Mouse (Mus musculus) left cerebral cortex, postnatal 10 days (tissue): Measurements from ENCODE around the gene Gpr137b. TPM values are rescaled to one million over a fixed set of nuclear protein-coding genes. Genes with fewer than 3 reads are reported as not detected.
A peak's percentile ranks its signal among the peaks of the same experiment; 100 is the strongest.
"Not testable (repeated sequence)": the region's sequence is repeated elsewhere in the genome, so short reads cannot be mapped to it uniquely, and the experiment has no call there.

Source experiments
- DNase-seq, 2 experiments: peaks; one replicate each; pipeline ENCODE4 v3.0.0; 2021 to 2022; ENCODE audit warnings: low spot score in 2 of 2, mixed read lengths in 1 of 2; ENCODE audit errors: extremely low spot score in 1 of 2
- intact Hi-C: fragments of 180-260 bp; cut with DNase I; formaldehyde crosslinking; loops from one replicate; pipeline ENCODE4 v1.15.1; 2025
- total RNA-seq, 2 experiments: library from RNA; stranded (reverse); gene quantifications; 2 replicates each; pipeline ENCODE4 v1.2.3; 2021

Gpr137b gene
- total RNA-seq = 10 to 100 TPM; 16.7 to 20.6 TPM

DNA sequence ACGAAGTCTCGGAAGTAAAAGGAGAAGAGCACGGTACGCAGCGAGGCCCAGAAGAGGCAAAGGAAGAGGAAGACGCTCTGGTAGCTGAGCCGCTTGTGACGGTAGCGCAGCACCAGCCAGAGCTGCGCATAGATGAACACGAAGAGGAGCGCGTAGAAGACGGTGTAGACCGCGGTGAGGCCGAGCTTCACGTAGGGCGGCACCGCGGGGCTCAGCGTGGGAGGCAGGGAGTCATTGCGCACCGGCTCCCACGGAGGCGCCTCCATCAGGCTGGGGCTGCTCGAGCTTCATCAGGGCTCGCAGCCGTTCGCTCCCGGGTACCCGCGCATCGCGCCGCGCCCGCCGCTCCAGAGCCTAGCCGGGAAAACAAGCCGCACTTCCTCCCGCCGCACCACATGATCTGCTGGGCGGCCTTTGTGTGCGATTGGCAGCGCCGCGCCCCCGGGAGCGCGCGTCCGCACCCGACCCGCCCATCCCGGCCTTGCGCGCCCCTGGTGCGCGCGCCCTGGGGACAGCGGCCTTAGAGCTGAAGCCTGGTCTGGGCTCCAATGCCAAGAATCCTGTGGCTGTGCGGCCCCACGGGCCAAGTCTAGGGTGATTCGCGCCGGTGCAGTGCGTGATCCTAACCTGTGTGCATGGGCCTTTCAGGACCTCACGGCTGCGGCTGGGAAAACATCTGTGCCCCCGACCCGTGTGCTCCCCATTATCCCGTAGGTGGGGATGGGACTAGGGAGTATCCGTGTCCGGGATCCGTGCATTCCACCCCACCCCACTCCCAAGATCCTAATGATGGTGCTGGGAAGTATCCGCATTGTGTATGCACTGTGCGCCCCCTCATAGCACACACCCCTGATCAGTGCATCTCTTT lies at the start of gene Gpr137b:
Gpr137b (minus strand) TSS at position 787 of the 868 bp plus-strand sequence.
- peak; percentile 18 to 53 for DNase-seq
- intact Hi-C loops = not testable (repeated sequence)

DNA sequence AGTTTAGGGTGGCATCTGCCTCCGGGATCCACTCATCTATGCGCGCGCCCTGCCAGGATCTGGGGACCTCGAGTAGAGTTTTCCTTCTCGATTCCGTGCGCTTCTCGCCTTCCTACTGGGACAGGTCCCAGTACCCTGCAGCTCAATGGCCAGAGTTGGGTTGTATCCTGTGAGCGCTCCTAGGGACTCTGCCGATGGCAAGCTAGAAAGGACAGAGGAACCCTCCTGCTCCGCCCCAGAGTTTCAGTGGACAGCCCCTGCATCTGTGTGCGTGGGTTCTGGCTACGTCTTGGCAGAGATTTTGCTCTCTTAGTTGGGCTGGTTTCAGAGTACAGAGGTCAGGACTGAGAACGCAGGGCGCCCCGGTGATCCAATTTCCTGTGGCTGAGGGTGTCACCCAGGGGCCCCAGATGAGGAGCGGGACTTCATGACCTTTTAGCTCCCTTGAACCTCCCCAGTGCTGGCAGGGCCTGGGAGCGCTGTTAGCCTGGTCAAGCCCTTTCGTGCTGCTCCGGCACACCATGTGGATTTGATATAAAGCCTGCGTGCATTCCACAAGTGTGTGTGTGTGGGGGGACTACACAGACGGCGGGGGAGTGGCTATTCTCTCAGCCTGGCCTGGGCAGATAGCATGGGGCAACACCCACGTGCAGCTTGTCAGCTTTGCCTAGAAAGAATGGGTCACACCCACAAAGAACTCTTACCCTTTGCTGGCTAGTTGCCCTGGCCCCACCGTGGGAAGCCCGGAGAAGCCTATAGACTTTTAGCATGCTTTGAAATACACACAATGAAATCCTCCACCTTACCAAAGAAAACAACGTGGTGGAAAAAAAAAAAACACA lies 44.5 kb upstream of the Gpr137b start:
- DNase-seq, intact Hi-C loops: not testable (repeated sequence)

DNA sequence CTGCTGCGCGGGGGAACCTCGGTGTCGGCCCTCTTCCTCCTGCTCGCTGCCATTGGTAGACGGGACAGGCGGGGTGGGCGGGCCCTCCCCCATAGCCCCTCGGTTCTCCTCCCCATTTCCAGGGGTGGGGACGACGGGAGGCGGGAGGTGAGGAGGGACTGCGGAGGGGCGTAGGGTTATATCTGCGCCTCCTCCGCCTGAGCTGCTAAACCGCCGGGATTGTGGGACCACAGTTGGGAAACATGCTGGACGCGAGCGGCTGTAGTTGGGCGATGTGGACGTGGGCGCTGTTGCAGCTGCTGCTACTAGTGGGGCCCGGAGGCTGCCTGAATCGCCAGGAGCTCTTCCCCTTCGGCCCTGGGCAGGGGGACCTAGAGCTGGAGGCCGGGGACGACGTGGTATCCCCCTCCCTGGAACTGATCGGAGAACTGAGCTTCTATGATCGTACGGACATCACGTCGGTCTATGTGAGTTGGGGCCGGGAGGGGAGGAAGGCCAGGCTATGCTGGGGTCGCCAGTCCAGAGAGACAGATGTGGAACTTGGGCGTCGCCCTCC lies 43.7 kb upstream of the Gpr137b start, which contains the start of gene Nid1:
Nid1 (plus strand) TSS at position 92 of the 556 bp plus-strand sequence.
- intact Hi-C loops = not testable (repeated sequence)
- peak in 1 of 2 experiments; percentile 33 for DNase-seq

DNA sequence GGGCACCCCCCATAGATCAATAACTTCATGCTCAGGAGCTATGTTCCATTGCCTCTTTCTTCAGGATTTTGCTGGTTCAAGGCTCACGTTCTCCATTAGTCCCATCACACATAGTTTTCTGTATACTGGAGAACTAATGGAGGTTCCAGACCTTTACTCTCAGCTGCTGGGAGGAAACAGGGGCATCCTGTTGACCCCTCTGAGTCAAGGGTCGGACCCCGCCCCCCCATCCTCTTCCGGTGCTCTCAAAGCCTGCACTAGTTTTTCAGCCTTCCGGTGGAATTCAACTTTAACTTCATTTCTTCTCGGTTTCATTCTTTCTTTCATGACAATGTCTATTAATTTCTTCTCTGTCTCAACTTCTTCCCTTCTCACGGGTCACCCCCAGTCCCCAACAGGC lies 42.3 kb upstream of the Gpr137b start:
- peak in 1 of 2 experiments; percentile 59 for DNase-seq
- intact Hi-C loops = not testable (repeated sequence)

DNA sequence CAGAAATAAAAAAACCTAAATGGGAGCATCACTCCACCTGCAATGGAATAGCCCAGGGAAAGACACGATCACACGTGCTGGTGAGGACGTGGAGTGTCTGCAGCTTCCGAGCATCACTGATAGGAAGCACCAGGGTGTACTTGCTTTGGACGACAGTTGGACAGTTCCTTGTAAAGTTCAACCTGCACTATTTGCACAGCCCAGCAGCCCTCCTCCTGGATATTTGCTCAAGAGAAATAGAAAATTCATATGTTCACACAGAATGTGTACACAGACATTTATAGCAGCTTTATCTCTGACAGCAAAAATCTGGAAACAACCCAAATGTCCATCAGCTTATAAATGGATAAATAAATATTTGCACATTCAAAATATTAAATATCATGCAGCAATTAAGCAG lies 29.5 kb upstream of the Gpr137b start:
- DNase-seq, intact Hi-C loops: not testable (repeated sequence)

DNA sequence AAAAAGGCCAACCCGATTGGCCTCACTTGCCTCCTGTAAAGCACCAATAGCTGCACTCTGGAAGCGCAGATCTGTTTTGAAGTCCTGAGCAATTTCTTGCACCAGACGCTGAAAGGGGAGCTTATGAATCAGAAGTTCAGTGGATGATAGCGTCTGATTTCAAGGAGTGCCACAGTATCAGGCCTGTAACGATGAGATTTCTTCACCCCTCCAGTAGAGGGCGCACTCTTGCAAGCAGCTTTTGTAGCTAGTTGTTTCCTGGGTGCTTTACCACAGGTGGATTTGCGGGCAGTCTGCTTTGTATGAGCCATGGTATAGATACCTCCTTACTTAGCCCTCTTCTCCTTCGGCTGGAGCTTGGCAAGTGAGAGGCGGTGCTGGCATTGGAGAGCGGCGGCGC lies 25.0 kb upstream of the Gpr137b start:
- not testable (repeated sequence) for DNase-seq
- intact Hi-C loops = loop anchor here (5.0 to 10.0 kb wide), 2 partner anchors 182 to 744 kb away; no protein-coding TSS in a partner anchor

DNA sequence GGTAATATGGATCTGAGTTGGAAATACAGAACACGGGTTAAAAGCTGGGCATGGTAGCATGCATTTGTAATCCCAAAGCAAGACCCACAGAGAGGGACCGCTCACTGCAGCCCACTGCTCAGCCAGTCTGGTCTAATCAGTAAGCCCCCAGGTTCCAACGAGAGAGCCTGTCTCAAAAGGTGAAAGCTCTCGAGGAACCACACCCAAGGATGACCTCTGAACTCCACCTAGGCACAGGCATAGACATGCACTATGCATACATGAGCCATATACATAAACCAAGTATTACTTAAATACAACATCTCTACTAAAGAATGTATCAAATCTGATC lies 22.2 kb upstream of the Gpr137b start:
- not testable (repeated sequence) for DNase-seq
- intact Hi-C loops = loop anchor here (5.0 to 10.0 kb wide), 2 partner anchors 179 to 741 kb away; no protein-coding TSS in a partner anchor

DNA sequence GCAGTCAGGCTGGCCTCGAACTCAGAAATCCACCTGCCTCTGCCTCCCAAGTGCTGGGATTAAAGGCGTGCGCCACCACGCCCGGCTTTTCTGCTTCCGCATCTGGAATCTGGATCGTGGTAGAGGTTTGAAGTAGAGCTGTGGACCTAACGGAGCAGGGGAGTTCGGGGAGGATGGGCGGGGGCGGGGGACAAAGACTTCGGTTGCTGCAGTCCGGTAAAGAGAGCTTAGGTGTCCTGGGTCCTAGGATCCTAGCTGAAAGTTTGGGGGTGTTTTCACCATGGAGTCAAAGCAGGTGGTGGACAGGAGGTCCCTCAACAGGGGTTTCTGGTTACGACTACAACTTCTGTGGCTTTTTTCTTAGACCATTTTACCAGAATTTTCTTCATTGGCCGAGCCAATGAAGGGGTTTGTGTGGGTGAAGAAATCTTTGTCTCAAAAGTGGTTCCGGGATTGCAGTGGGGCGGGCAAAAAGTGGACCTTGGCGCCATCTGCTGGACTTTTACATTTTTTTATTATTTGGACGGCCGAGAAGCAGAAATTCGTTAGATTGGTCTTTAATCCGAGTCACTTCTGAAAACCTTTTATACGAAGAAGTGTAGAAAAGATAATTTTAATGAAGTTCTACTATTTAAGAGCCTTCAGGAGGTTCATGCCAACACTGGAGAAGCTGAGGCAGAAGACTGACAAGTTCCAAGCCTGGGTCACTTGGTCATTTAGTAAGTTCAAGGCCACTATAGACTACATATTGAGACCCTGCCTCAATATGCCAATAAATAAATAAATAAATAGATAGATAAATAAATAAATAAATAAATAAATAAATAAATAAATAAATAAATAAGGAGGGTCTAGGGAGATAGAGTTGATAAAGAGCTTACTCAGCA lies 21.5 kb upstream of the Gpr137b start:
- intact Hi-C loops = loop anchor here (5.0 to 10.0 kb wide), 2 partner anchors 178 to 741 kb away; no protein-coding TSS in a partner anchor
- DNase-seq = peak; percentile 33 to 48

DNA sequence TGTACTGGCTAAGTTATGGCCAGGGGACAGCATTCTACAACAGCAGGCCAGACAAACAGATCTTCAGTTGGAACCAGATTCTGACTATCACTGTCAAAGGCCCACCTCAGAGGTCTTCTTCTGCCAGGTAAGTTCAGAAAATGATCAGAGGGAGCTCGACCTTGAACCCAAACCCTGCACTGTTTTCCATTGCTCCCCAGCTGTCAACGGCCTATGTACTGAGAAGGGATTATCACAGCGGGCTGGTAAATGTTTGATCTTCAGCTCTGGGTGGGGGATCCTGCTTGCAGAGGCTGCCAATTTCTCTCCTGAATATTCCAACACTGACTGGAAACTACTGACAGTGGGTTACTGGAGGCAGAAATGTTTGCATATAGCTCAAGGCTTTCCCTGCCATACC lies 20.4 kb upstream of the Gpr137b start:
- intact Hi-C loops = loop anchor here (5.0 to 10.0 kb wide), 2 partner anchors 739 to 942 kb away; no protein-coding TSS in a partner anchor
- no peak for DNase-seq

DNA sequence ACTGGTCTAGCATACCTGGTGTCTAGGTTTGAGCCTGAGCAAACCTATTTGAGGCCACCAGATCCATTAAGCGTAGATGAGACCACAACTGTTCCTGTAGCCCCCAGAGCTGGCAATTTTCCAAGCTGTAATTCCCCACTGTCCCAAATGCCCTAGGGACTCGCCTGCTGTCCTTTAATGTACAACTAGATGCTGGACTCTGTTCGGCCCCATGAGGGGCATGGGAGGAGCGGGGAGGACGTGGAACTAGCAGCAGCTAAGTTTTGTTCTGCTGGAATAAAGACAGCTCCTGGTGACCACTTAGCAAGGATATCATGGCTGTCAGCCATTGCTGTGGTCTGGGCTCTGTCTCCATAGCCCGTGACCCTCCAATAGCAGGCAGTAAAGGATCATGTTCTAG lies 11.7 kb upstream of the Gpr137b start:
- DNase-seq, intact Hi-C loops: not testable (repeated sequence)

DNA sequence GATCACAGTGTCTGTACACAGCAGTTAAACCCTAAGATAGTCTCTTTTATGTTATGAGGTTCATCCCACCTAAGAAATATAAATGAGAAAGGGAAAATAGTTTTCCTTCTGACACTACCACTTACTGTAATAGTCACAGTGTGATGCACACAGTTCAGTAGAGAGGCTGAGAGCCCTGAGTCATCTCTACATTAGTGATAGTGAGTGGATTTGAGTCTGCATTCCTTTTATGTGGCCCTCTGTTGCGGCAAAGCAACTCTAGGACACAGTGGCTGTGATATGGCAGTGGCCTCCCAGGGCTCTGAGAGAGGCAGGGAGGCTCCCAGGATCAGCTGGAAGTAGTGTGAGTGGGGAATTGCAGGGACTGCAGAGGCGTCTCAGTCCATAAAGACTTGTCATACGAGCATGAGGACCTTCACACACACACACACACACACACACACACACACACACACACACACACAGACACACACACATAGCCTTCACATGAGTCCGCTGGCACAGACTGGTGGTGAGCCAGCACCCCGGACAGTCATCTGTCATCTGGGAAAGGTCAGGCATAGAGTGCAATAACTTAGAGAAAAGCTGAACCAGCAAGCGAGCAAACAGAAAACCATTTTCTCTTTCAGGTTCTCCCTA lies 10.8 kb upstream of the Gpr137b start:
- intact Hi-C loops, DNase-seq: not testable (repeated sequence)

DNA sequence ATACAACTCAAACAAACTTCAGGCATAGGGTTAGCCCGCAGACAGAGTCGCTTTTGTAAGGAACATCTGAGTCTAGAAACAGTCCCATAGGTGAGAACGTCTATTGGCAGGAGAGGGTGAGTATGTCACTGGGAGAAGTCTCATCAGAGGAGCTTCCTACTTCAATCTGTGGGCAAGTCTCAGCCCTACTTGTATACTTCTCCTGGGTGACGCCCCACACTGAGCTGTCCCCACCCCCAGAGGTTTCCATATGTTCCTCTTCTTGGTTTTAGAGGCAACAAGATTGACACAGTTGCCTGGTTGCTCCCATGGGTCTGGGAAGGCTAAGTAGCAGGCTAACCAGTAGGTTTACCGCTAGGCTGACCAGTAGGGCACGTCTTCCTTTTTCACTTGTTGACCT lies 10.0 kb upstream of the Gpr137b start:
- intact Hi-C loops, DNase-seq: not testable (repeated sequence)

DNA sequence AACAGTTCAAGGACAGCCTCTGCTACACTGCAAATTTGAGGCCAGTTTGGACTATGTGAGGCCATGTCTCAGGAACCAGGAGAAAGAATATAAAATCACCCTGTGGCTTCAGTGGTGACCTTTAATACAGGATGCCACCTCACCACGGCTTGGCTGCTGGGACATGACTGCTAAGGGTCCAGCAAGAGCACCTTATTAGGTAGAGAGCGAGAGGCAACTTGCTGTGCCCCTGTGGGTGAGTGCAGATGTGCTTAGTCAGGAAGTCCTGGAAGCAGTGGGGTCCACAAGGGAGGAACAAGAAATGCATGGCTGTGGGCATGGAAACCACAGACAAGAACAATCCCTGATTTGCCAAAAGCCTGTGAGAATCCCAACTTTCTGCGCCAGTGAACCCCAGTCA lies 9.6 kb upstream of the Gpr137b start:
- intact Hi-C loops, DNase-seq: not testable (repeated sequence)

DNA sequence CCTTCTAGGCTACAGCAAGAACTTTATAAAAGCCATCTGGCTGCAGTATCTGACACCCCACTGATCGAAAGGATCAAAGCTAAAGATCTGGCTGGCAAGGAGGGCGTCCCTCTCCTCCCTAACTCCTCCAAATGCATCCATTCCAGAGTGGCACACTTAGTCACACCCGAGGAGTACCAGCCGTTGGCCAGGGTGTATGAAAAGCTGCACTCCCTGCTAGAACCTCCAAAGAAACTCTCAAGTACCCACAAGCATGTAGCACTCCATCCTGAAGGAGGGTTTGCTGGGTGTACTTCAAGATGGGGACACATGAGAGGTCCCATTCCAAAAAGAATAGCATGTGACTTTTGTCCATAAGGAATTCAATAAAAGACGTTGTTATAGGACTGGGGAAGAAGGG lies 9.0 kb upstream of the Gpr137b start:
- intact Hi-C loops, DNase-seq: not testable (repeated sequence)

DNA sequence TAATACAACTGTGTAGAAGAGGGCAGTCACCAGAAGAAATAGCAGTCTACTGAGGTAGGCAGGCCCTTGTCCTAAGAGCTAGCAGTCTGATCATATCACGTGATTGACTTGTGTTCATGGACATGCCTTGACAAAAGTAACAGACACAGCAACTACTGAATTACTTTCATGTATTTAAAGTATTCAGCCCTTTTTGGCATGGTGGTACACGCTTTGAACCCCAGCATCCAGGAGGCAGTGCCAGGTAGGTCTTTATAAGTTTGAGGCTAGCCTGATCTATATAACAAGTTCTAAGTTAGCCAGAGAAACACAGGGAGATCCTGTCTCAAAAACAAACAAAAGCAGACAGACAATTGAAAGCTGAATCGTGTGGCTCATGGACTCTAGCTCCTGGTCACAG lies 7.0 kb upstream of the Gpr137b start:
- intact Hi-C loops, DNase-seq: not testable (repeated sequence)

DNA sequence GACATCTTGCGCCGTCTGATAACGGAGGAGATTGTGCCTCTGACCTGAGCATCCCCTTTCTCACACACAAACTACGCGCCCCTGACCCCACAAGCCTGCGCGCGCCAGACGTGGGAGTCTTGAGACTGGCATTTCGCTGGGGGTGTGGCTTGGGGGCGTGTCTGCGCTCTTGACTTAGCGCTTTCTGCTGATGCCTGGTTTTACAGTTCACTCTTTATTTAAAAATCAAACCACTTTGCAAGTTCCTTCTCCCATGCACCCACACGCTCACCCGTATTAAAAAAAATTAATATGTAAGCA lies 232 bp upstream of the Gpr137b start:
- intact Hi-C loops = not testable (repeated sequence)
- DNase-seq = peak in 1 of 2 experiments; percentile 37

DNA sequence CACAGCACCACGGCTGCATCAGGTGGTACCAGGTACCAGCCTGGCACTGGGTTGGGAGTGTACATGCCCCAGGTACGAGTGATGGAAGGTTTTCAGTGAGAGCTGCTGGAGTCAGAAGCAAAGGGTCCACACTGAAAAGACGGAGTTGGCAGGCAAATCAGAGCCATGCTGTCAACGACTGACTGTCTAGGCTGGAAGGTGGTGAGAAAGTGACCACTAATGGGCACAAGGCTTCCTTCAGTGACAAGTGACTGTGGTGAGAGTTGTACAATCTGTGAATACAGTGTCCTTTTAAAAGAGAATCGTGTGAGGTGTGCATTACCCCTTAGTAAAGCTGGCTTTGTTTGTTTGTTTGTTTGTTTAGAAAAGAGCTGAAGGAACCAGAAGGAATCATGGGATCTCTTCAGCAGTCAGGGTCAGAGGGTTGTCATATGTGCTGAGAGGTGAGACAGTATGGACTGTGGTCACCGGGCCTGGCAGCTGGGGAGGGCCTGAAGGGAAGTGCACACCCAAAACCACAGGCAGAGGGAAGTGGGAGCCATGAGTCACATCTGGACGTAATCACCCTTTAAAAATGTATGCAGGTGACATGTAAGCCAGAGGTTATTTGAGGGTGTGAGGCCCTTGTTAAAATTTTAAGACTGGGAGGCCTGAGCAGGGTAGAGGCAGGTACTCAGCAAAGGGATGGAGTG lies 15.5 kb downstream of the Gpr137b start:
- intact Hi-C loops = loop anchor here (10.0 kb wide), 1 partner anchor 744 kb away; no protein-coding TSS in a partner anchor
- DNase-seq = not testable (repeated sequence)
